Mouse (Mus musculus): ENCODE data around the gene Tango6. TPM values are rescaled to one million over a fixed set of nuclear protein-coding genes. Genes with fewer than 3 reads are reported as not detected.
"Not testable (repeated sequence)": the region's sequence is repeated elsewhere in the genome, so short reads cannot be mapped to it uniquely, and the experiment has no call there.

The Tango6 gene
- polyA plus RNA-seq, 1 experiment from 2014 or later = 3.4 TPM

DNA sequence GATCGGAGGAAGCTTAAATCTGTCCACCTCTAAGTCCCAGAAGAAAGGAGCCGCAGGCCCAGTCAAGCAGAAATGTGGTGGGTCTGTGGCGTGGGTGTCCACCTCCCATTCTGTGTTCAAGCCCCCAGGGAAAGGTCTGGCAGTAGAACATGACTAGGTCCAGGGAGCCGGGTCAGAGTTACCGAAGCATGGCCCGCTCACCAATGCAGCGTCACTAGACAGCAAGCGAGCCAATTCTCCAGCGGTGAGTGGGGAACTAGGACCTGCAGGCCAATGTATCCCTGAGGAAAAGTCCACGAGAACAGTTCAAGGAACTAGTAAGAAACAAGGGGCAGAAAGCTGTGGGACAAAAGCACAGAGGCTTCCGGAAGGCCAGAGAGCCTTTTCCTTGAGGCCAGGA, 201.2 kb downstream of the Tango6 start:
- not testable (repeated sequence) for H3K9me3 ChIP-seq (replicated peaks; ENCODE audit: control insufficient read depth, low read length); H3K9ac ChIP-seq (ENCODE audit: low read depth, low read length); H3K27ac ChIP-seq (ENCODE audit: low read length); H3K4me3 ChIP-seq (ENCODE audit: low read depth, low read length); H3K4me1 ChIP-seq (ENCODE audit: control insufficient read depth, low read depth, low read length); ATAC-seq (ENCODE audit: low read depth); H3K27me3 ChIP-seq (ENCODE audit: control insufficient read depth, insufficient read depth, low read depth, low read length); H3K4me2 ChIP-seq (ENCODE audit: low read depth, low read length)
- WGBS (ENCODE audit: insufficient replicate concordance) = 89% methylated on average over 11 of the region's 11 CpGs
- peaks cover 20% of the 10 kb centered on the region for H3K36me3 ChIP-seq (ENCODE audit: control insufficient read depth, insufficient read depth)

DNA sequence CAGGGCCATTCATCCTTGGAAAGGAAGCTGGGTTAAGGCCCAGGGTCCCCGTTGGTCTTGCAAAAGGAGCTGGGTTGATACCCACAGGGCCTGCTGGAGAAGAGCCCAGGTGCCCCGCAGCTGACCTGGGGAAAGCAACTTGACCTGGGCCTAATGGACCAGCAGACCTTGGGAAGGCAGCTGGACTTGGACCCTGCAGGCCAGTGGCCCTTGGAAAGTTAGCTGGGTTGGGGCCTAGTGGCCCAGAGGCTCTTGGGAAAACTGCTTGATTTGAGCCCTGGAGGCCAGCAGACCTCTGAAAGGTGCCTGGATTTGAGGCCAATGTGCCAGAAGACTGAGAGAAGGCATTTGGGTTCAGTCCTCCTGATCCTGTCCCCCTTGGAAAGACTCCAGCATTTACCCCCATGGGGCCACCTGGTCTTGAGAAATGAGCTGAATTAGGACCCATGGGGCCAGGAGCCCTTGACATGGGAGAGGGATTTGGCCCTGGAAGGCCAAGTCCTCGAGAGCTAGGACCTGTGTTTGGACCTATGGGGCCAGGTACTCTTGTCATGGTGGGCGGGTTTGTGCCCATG, 202.0 kb downstream of the Tango6 start:
- 81% methylated on average over 4 of the region's 4 CpGs for WGBS (ENCODE audit: insufficient replicate concordance)

DNA sequence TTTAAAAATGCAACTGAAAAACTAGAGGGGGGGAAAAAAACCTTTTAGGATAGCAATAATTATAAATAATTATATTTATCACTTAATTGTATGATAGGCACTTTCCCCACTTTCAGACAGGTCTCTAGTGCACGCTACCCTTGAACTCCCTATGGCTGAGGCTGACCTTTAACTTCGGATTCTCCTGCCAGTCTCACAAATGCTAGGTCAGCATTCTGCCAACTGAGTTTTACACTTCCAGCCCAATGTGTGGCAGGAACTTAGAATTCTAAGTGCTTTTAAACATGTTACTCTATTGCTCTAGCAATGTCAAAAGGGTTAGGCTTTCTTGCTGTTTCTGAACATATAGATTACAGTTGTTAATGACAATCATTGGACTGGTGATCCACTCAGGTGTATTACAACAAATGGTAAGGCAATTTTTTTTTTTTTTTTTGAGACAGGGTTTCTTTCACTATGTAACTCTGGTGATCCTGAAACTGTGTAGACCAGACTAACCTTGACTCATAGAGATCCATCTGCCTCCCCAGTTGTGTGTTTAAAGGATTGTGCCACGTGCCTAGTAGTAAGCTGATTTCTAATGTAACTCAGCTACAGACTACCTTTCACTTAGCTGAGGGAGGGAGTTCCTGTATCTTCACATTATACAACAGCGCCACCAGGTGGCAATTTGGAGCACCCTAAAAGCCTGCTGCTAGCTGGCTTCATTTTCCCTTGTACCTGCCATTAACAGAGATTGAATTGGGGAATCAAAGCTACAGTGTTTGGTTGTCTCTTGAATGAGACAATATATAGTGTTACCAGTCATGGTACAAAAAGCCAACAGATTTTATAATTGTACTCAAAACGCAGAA, 204.7 kb downstream of the Tango6 start:
- Histone ChIP-seq H3K27ac (ENCODE audit: low read length) (no peak overlapping the region), H3K4me2 (ENCODE audit: low read depth, low read length) (no peak overlapping the region), H3K9ac (ENCODE audit: low read depth, low read length) (no peak overlapping the region), H3K27me3 (ENCODE audit: control insufficient read depth, insufficient read depth, low read depth, low read length) (no peaks in the 10 kb centered on the region), H3K4me1 (ENCODE audit: control insufficient read depth, low read depth, low read length) (peaks cover 5% of the 10 kb centered on the region), H3K9me3 (replicated peaks; ENCODE audit: control insufficient read depth, low read length) (no peaks in the 10 kb centered on the region), H3K36me3 (ENCODE audit: control insufficient read depth, insufficient read depth) (peaks cover 20% of the 10 kb centered on the region), H3K4me3 (ENCODE audit: low read depth, low read length) (no peak overlapping the region)
- peak; percentile 59; the same call in 1 of the 2 replicates for ATAC-seq (ENCODE audit: low read depth)
- whole genome bisulfite sequencing (ENCODE audit: insufficient replicate concordance) = 38% methylated on average over 5 of the region's 5 CpGs

More for the DNA sequence above, 202.0 kb downstream of the Tango6 start:
- H3K27ac ChIP-seq (ENCODE audit: low read length); ATAC-seq (ENCODE audit: low read depth); H3K9ac ChIP-seq (ENCODE audit: low read depth, low read length); H3K4me3 ChIP-seq (ENCODE audit: low read depth, low read length); H3K4me1 ChIP-seq (ENCODE audit: control insufficient read depth, low read depth, low read length); H3K27me3 ChIP-seq (ENCODE audit: control insufficient read depth, insufficient read depth, low read depth, low read length); H3K9me3 ChIP-seq (replicated peaks; ENCODE audit: control insufficient read depth, low read length); H3K4me2 ChIP-seq (ENCODE audit: low read depth, low read length): not testable (repeated sequence)
- peaks cover 20% of the 10 kb centered on the region for H3K36me3 ChIP-seq (ENCODE audit: control insufficient read depth, insufficient read depth)

DNA sequence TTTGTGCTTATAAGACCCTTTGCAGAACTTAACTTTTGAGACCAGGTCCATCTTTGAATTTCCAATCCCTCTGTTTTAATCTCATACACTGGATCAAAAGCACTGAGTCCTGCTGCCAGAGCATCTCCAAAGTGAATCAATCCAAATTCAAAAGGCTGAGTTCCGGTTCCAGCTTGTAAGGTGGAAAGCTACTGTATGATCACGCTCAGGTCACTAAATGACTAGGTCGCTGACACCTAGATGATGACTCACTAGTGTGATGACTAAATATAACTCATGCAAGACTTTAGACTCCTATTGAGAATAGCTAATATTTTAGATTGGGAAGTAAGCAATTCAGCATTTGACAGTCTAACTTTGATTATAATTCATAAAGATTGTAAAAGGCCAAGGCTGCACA, 205.9 kb downstream of the Tango6 start:
- no peak overlapping the region for H3K4me3 ChIP-seq (ENCODE audit: low read depth, low read length)
- H3K9ac ChIP-seq (ENCODE audit: low read depth, low read length) = no peak overlapping the region
- no peak overlapping the region for H3K27ac ChIP-seq (ENCODE audit: low read length)
- H3K4me1 ChIP-seq (ENCODE audit: control insufficient read depth, low read depth, low read length) = peaks cover 5% of the 10 kb centered on the region
- ATAC-seq (ENCODE audit: low read depth) = no peak
- peaks cover 10% of the 10 kb centered on the region for H3K36me3 ChIP-seq (ENCODE audit: control insufficient read depth, insufficient read depth)
- no peak overlapping the region for H3K4me2 ChIP-seq (ENCODE audit: low read depth, low read length)
- WGBS (ENCODE audit: insufficient replicate concordance) = 72% methylated on average over 3 of the region's 3 CpGs
- no peaks in the 10 kb centered on the region for H3K27me3 ChIP-seq (ENCODE audit: control insufficient read depth, insufficient read depth, low read depth, low read length)
- no peaks in the 10 kb centered on the region for H3K9me3 ChIP-seq (replicated peaks; ENCODE audit: control insufficient read depth, low read length)

DNA sequence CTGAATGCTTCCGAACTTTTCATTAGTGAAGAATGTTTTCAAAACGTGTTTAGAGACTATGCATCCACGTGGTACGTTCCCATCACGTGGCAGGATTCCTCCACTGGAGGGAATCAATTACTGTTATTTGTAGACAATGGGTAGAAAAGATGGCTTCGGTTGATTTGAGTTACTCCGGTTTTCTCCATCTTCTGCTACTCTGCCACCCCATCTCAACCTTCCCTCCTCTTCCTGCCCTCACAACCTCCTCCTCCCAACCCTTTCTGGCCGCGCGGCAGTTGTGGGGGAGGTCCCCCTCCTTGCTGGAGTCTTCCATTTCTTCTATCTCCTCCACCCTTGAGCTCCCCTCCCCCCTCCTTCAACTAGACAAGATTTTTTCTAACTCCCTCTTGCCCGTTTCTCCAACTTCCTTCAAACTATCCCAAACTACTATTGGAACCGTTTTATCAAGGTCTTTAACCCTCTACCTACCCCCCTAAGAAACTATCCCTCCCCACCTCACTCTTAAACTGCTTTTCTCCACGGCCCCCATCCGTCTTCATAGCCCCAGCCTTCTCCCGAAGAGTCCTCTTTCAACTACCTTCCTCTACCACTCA, 209.4 kb downstream of the Tango6 start:
- Histone ChIP-seq H3K4me1 (ENCODE audit: control insufficient read depth, low read depth, low read length) (peaks cover 15% of the 10 kb centered on the region), H3K27ac (ENCODE audit: low read length) (peak overlapping the region; percentile 86), H3K27me3 (ENCODE audit: control insufficient read depth, insufficient read depth, low read depth, low read length) (no peaks in the 10 kb centered on the region), H3K9ac (ENCODE audit: low read depth, low read length) (peak overlapping the region; percentile 91), H3K36me3 (ENCODE audit: control insufficient read depth, insufficient read depth) (peaks cover 7% of the 10 kb centered on the region), H3K4me2 (ENCODE audit: low read depth, low read length) (peak overlapping the region; percentile 90), H3K9me3 (replicated peaks; ENCODE audit: control insufficient read depth, low read length) (no peaks in the 10 kb centered on the region), H3K4me3 (ENCODE audit: low read depth, low read length) (peak overlapping the region; percentile 80)
- ATAC-seq (ENCODE audit: low read depth) = no peak
- WGBS (ENCODE audit: insufficient replicate concordance) = under 1% methylated on average over 15 of the region's 15 CpGs

DNA sequence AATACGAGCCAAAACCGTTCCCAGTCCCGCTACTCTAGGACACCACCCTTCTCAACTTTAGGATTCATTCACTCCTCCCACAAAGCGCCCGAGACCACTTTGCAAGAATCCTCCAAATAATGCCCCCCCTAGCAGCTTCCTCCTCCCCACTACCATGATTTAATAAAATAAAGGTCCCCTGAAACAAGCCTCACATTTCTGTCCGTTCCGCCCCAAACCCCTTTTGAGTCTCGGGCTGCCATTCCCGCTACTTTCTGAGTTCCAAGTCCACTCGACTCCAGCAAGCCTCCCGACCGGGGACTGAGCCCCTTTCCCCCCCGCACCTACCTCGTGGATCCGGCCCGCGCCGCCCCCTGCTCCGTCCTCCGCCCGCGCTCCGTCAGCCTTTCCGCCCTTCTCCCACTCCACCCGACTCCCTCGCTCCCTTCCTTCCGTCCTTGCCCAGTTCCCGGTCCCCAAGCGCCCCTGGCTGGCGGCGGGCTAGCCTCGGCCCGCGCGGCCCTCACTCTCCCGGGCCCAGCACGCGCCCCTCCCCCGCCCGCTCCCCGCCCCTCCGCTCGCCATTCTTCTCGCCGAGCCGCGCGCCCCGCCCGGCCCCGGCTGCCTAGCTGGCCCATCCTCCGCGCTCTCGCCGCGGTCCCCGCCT, 210.1 kb downstream of the Tango6 start:
- Histone ChIP-seq H3K4me2 (ENCODE audit: low read depth, low read length) (peak overlapping the region; percentile 90), H3K4me1 (ENCODE audit: control insufficient read depth, low read depth, low read length) (peaks cover 15% of the 10 kb centered on the region), H3K27ac (ENCODE audit: low read length) (peak overlapping the region; percentile 86), H3K9ac (ENCODE audit: low read depth, low read length) (peak overlapping the region; percentile 91), H3K27me3 (ENCODE audit: control insufficient read depth, insufficient read depth, low read depth, low read length) (no peaks in the 10 kb centered on the region), H3K4me3 (ENCODE audit: low read depth, low read length) (peak overlapping the region; percentile 80), H3K36me3 (ENCODE audit: control insufficient read depth, insufficient read depth) (peaks cover 7% of the 10 kb centered on the region), H3K9me3 (replicated peaks; ENCODE audit: control insufficient read depth, low read length) (no peaks in the 10 kb centered on the region)
- WGBS (ENCODE audit: insufficient replicate concordance) = under 1% methylated on average over 46 of the region's 57 CpGs
- peak; percentile 79 for ATAC-seq (ENCODE audit: low read depth)

DNA sequence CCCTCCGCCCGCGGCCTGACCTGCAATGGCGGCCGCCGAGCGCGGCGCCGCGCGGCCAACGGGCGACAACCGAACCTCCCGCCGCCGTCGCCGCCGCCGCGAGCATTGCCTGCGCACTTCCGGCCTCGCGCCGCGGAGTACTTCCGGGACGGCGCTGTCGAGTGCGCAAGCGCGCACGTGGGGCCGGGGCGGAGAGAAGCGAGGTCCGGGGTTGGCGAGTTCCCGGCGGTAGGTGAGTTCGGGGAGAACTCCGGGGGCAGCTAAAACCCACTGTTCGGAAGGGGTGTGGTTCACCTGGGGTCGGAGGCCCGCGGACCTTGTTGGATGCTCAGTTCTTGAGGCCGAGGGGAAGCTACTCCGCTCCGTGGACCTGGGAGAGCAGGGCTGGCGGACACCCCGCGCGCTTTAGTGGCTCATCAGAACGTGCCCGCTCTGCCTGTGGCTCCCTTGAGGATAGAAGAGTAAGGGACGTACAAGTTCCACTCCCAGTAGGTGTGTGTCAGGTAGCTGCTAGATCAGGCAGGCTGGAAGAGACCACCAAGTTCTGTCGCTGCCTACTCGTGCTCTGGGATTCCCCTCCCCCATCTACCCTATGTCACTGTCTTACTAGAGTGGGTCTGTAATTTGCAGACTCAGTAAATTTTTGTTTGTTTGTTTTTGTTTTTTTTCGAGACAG, 210.8 kb downstream of the Tango6 start, which contains the start of gene Utp4:
TSS of gene Utp4 (plus strand) at position 156 of the 676 bp plus-strand sequence.
- Histone ChIP-seq H3K4me2 (ENCODE audit: low read depth, low read length) (peak within 1 kb of the TSS; percentile 90), H3K27ac (ENCODE audit: low read length) (peak within 1 kb of the TSS; percentile 86), H3K4me1 (ENCODE audit: control insufficient read depth, low read depth, low read length) (peaks cover 15% of the 10 kb centered on the region), H3K9ac (ENCODE audit: low read depth, low read length) (peak within 1 kb of the TSS; percentile 91), H3K9me3 (replicated peaks; ENCODE audit: control insufficient read depth, low read length) (no peaks in the 10 kb centered on the region), H3K4me3 (ENCODE audit: low read depth, low read length) (peak within 1 kb of the TSS; percentile 80), H3K36me3 (ENCODE audit: control insufficient read depth, insufficient read depth) (peaks cover 7% of the 10 kb centered on the region), H3K27me3 (ENCODE audit: control insufficient read depth, insufficient read depth, low read depth, low read length) (no peaks in the 10 kb centered on the region)
- peak; percentile 94 for ATAC-seq (ENCODE audit: low read depth)
- under 1% methylated on average over 55 of the region's 63 CpGs for WGBS (ENCODE audit: insufficient replicate concordance)

DNA sequence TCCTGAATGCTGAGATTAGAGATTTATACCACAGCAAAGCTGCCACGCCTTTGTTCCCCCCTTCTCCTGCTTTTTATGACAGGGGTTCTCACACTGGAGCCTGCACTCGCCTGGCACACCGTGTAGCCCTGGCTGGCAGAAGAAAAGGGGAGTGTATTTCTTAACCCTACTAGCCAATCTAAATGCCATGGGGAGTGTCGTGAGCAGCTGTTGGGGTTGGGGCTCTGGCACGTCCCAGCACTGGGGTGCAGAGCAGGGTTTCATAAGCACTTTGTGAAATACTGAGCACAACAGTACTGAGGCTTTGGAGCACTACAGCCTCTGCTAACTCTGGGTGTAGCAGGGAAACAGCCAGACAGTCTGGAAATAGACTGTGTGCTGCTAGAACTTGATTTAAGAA, 216.6 kb downstream of the Tango6 start:
- no peak overlapping the region for H3K4me2 ChIP-seq (ENCODE audit: low read depth, low read length)
- no peaks in the 10 kb centered on the region for H3K9me3 ChIP-seq (replicated peaks; ENCODE audit: control insufficient read depth, low read length)
- H3K9ac ChIP-seq (ENCODE audit: low read depth, low read length) = no peak overlapping the region
- no peaks in the 10 kb centered on the region for H3K27me3 ChIP-seq (ENCODE audit: control insufficient read depth, insufficient read depth, low read depth, low read length)
- H3K27ac ChIP-seq (ENCODE audit: low read length) = no peak overlapping the region
- 79% methylated on average over 5 of the region's 5 CpGs for WGBS (ENCODE audit: insufficient replicate concordance)
- H3K4me3 ChIP-seq (ENCODE audit: low read depth, low read length) = no peak overlapping the region
- ATAC-seq (ENCODE audit: low read depth) = no peak
- H3K36me3 ChIP-seq (ENCODE audit: control insufficient read depth, insufficient read depth) = peaks cover 15% of the 10 kb centered on the region
- H3K4me1 ChIP-seq (ENCODE audit: control insufficient read depth, low read depth, low read length) = peaks cover 4% of the 10 kb centered on the region
